Mouse (Mus musculus) megakaryocyte, embryonic 14.5 days (primary cell): ENCODE data around the gene Olfr104-ps.

Source experiments
- FLI1 ChIP-seq: IDR thresholded peaks from 2 replicates; pipeline ENCODE4 v1.6.1; 2012; ENCODE audit warnings: low read length, inconsistent platforms, mixed read lengths
- GATA1 ChIP-seq: IDR thresholded peaks from 3 replicates; pipeline ENCODE4 v1.6.1; 2012; ENCODE audit warnings: mixed read lengths, low read length, inconsistent platforms, borderline replicate concordance

DNA sequence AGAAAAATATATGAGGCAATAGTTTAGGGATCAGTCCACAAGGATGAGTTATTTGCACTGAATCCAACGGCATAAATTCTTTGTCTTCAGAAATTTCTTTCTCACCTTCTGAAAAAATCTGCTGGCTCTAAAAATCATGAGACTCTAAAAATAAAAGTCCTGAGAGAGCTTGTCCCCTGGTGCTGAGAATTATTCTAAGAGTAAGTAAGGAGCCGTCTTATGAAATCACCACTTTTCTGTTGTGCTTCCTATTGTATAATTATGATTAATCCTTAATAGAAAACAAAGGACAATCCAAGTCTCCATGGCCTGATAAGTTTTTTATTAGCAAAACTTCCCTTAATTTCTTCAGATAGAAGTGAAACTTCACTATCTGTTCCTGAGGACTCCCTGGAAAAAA is 19.8 kb upstream of the Olfr104-ps start, which contains the start of gene Olfr103:
- TF ChIP-seq GATA1 (no peak), FLI1 (no peak)
